Mouse (Mus musculus): Measurements from ENCODE around the gene Adam15. TPM values are rescaled to one million over a fixed set of nuclear protein-coding genes. Genes with fewer than 3 reads are reported as not detected.

Adam15 gene
- total RNA-seq, 1 experiment from 2014 or later, result 28.9 TPM

GRCm38 (mm10) chr3:89385451-89385850 is 35.7 kb upstream of the Adam15 start:
- no peak for ATAC-seq (ENCODE audit: extremely low read depth, insufficient number of reproducible peaks, low FRiP score, poor library complexity, severe bottlenecking)

DNA sequence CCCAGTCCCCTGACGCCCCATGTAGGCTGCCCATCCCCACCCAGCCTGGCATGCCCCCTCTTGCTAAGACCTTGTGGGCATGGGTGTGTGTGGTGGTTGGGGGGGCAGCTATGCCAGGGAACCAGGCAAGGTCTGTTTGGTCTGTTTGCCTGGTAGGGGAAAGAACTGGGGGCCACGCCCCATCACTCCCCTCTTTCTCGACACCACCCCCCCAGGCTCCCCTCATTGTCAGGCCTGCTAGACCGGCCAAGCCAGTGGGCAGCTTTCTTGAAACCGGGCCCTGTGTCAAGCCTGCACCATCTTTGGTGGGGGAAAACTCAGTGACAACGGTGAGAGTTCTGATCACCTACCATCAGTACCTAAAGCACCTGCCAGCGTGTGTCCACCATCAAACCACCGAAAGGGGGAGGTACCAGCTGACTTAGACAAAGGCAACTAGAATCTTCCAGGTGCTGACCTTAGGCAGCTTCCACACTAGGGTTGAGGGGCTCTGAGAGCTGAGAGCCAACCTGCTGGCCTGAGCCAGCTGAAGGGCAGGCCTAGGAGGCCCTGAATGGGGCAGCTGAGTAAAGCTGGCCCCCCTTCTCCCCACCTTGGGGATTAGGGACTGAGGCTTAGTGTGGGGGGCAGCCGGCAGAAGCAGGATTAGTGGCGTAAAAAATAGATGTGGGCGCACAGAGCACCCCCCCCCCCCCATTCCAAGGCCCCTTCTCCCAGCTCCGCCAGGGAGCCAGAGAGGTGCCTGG is 34.7 kb upstream of the Adam15 start:
- no peak for ATAC-seq (ENCODE audit: extremely low read depth, insufficient number of reproducible peaks, low FRiP score, poor library complexity, severe bottlenecking)

GRCm38 (mm10) chr3:89383651-89384255 is 34.0 kb upstream of the Adam15 start:
- no peak for ATAC-seq (ENCODE audit: extremely low read depth, insufficient number of reproducible peaks, low FRiP score, poor library complexity, severe bottlenecking)

- ATAC-seq (ENCODE audit: extremely low read depth, insufficient number of reproducible peaks, low FRiP score, poor library complexity, severe bottlenecking), result no peak
Observed at GRCm38 (mm10) chr3:89382950-89383349, 33.2 kb upstream of the Adam15 start.

DNA sequence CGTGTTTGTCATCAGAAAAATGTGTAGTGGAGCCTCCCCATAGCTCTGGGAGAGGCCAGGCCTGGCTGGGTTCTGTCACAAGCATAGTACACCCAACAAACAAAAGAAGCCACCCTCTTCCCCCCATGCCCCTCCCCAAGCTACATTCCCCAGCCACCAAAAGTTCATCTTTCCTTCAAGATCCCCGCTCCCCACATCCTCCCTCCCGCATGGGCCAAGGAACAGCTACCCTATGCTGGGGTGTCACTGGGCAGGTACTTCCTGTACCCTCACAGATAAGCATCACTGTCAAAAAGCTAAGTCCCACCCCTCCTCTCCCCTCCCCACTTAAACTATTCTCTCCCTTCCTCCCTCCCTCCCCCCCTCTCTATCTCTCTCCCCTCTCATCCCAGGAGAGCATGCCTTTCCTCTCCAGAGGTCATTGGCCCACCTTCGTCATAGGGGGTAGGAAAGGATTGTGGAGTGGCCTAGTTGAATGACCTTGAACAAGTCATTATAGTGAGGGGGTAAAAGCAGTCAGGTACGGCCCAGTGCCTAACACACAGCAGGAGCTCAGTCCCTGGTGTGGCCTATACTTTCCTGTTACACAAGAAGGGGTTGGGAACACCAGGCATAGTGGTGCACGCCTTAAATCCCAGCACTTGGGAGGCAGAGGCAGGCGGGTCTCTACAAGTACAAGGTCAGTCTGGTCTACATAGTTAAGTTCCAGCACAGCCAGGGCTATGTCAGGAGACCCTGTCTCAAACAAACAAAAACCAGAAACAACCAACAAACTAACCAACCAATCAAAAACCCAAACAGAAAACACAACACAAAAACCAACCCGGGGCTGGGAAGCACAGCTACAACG is 32.5 kb upstream of the Adam15 start:
- ATAC-seq (ENCODE audit: extremely low read depth, insufficient number of reproducible peaks, low FRiP score, poor library complexity, severe bottlenecking), result no peak

GRCm38 (mm10) chr3:89381233-89381632 is 31.4 kb upstream of the Adam15 start:
- ATAC-seq (ENCODE audit: extremely low read depth, insufficient number of reproducible peaks, low FRiP score, poor library complexity, severe bottlenecking), result no peak

GRCm38 (mm10) chr3:89380711-89381110 is 30.9 kb upstream of the Adam15 start:
- no peak for ATAC-seq (ENCODE audit: extremely low read depth, insufficient number of reproducible peaks, low FRiP score, poor library complexity, severe bottlenecking)

DNA sequence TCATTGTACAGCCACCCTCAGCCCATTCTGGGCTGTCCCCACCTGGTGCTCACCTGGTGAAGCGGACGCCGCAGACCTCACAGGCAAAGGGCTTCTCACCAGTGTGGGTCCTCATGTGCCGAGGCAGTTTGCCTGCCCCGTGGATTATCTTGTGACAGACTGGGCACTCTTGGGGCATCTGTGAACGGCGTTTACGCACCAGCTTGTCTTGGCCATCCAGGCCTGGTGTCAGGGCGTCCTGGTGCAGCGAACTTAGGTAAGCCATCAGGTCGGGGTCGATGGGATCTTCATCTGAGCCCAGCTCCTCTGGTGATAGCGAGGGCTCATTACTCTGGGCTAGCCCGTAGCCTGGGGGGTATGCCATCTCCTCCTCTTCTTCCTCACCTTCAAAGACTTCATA is 30.5 kb upstream of the Adam15 start:
- no peak for ATAC-seq (ENCODE audit: extremely low read depth, insufficient number of reproducible peaks, low FRiP score, poor library complexity, severe bottlenecking)

DNA sequence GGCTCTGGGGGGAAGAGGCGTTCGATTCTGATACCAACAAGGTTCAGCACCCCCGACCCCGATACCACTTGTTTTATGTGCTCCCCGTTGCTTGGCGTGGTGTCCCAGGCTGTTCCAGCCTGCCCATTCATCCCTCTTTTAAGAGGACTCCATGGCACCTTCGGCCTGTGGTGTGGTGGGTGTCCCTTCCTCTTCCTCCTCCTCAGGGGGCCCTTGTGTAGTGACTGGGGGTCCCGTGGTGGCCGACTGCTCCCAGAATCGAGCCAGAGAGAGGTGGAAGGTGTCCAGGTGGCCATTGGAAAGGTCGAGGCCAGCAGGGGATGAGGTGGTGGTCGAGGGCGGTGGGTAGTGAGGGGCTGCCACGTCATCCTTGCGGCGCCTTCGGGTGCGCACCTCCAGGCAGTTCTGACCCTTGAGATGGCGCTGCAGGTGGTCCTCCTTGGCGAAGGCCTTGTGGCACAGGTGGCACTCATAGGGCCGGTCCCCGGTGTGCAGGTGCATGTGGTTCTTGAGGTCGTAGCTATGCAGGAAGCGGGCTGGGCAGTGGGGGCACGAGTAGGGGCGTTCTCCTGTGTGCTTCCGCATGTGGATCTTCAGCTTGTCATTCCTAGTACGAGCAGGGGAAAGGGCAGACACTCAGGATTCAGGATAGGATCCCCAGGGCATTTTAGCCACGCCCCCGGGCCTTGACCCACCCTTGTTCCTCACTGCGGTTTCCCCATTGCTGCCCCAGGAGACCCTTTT is 29.8 kb upstream of the Adam15 start:
- 0 out of 2 replicates have a peak, but pooled peaks have one; percentile 7 for ATAC-seq (ENCODE audit: extremely low read depth, insufficient number of reproducible peaks, low FRiP score, poor library complexity, severe bottlenecking)

DNA sequence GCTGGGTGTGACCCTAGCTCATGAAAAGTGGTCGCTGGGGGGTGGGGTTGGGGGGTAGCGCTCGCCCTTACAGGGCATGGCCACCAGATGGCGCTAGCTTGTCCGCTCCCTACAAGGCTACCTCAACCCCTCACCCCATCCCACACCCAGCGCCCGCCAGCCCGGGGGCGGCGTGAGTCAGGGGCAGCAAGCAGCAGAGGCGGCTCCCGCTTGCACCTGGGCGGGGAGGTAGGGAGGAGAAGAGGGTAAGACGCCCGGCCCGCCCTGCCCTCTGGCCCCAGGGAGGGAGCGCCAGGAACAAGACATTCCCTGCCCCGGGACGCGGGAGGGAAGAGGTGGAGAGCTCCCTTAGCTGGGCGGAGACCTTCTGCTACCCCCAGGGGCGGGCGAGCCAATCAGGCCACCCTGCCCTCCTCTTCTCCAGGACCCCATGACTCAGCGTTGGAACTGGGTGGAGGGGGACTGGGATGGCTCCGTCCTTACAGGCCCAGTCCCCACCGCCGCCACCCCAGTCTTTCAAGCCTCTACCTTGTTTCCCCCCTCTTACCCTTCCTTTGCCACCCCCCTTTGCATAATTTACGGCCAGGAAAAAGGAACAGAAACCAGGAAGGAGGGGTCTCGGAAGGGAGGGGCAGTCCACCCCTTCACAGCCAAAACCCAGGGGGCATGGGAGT is 28.7 kb upstream of the Adam15 start:
- ATAC-seq (ENCODE audit: extremely low read depth, insufficient number of reproducible peaks, low FRiP score, poor library complexity, severe bottlenecking), result peak; percentile 57

DNA sequence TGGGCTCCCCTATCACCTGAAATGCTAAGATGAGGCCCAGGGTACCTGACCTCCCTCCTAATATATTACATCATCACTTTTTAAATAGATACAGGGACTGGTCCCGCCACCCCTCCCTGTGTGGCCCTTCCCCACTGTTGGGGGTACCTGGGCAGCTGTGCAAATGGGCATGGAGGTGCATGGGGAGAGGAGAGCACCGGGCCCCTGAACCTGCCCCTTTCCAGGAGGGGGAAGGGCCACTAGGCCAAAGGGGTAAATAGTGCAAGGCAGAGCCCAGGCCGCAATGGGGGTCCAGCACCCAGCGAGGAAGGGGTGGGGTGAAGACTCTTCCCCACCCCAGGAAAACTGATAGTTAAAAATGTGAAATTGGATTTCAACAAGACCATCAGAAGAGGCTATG is 28.0 kb upstream of the Adam15 start:
- no peak for ATAC-seq (ENCODE audit: extremely low read depth, insufficient number of reproducible peaks, low FRiP score, poor library complexity, severe bottlenecking)

- ATAC-seq (ENCODE audit: extremely low read depth, insufficient number of reproducible peaks, low FRiP score, poor library complexity, severe bottlenecking), result no peak
Observed at GRCm38 (mm10) chr3:89373581-89374231, 23.9 kb upstream of the Adam15 start.

GRCm38 (mm10) chr3:89367338-89367737 is 17.5 kb upstream of the Adam15 start:
- ATAC-seq (ENCODE audit: extremely low read depth, insufficient number of reproducible peaks, low FRiP score, poor library complexity, severe bottlenecking), result no peak

- ATAC-seq (ENCODE audit: extremely low read depth, insufficient number of reproducible peaks, low FRiP score, poor library complexity, severe bottlenecking), result no peak
Observed at GRCm38 (mm10) chr3:89365486-89366414, 16.0 kb upstream of the Adam15 start.

DNA sequence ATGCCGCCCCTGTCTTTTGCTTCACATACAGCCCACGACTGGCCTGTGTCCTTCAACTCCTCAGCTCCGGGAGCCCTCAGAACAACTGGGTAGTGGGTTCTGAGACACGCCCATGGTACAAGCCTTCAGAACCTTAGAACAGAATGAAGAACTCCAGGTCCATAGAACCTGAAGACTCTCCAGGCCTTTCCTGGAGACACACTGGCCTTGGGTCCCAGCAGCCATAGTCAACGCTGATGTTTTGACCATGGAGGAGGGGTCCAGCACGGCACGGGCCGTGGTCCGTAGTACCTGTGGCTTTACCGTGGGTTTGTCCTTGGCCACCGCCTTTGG is 15.3 kb upstream of the Adam15 start, which contains the start of gene Dcst1:
Gene Dcst1 (minus strand): TSS at position 101 of the 333 bp plus-strand sequence.
- ATAC-seq (ENCODE audit: extremely low read depth, insufficient number of reproducible peaks, low FRiP score, poor library complexity, severe bottlenecking), result no peak

DNA sequence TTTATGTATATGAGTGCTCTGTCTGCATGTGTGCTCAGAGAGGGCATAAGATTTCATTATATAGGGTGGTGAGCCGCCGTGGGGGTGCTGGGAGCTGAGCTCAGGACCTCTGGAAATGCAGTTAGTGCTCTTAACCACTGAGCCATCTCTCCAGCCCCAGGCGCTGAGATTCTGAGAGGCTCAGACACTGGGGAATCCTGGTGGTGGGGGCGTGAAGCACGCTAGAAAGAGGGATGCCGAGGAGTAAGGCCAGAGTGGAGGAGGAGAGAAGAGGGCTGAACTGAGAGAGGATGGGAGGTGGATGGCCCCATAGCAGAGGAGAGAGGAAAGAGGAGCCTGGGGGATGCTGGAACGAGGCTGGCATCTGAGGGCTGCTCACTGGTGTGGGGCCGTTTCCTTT is 14.8 kb upstream of the Adam15 start:
- ATAC-seq (ENCODE audit: extremely low read depth, insufficient number of reproducible peaks, low FRiP score, poor library complexity, severe bottlenecking), result no peak

GRCm38 (mm10) chr3:89361675-89362074 is 11.9 kb upstream of the Adam15 start, which contains the start of gene Dcst2:
TSS of gene Dcst2 (plus strand) at chr3:89361975.
- ATAC-seq (ENCODE audit: extremely low read depth, insufficient number of reproducible peaks, low FRiP score, poor library complexity, severe bottlenecking), result no peak
